ENCODE assay signal across 8 mouse cellular contexts in the genomic region with DNA sequence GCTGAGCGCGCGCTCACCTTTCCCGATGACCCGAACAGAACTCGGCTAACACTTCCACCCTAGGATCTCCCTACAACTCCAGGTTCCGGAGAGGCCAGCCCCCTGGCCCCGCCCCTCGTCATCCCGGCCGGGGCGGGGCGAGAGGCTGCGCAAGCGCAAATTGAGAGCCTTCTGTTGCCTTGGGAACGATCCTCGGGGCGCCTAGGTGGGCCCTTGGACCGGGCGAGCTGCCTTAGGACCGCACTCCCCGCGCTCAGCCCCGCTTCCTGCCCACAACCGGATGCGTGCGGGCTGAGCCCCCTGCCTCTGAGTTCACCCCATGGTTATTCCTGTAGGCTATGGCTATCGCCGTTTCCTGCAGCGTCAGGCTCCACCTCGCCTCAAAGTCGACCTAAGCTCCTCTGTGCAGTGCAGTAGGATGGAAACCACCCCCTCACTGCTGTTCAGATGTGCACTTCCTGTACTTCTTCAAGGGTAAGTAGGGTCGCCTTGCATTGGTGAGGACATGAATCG. TPM values are rescaled to one million over a fixed set of nuclear protein-coding genes. Genes with fewer than 3 reads are reported as not detected.
DNase-seq lines count a peak whose midpoint lies in the region; ATAC-seq and TF ChIP-seq lines count a peak whose summit lies in the region.

A gene (minus strand): TSS at position 103 of the 513 bp plus-strand sequence.
A gene (plus strand): TSS at position 163 of the 513 bp plus-strand sequence.

- TF ChIP-seq POLR2A in ES-Bruce4 (IDR thresholded peaks at IDR 0.05; ENCODE audit: insufficient read depth, low read length), result peak; percentile 44
- peak; percentile 69; the same call in 1 of the 2 replicates for TF ChIP-seq POLR2A in lung, adult 2 months (IDR thresholded peaks at IDR 0.05; ENCODE audit: borderline replicate concordance, extremely low read depth, low read depth, low read length)

- intact Hi-C loops in heart, postnatal 25 days (cut with DNase I), result loop anchor here (2.0 kb wide), 1 partner anchor 15 kb away; no protein-coding TSS in a partner anchor

- peak within 1 kb of the TSS; percentile 61 for H3K9ac ChIP-seq in ES-Bruce4 (ENCODE audit: low read depth, poor library complexity, severe bottlenecking)
- peak within 1 kb of the TSS; percentile 96 for H3K9ac ChIP-seq in forebrain, embryonic 14.5 days (ENCODE audit: low read length)

- no peak within 1 kb of the TSS for H3K27ac ChIP-seq in ES-Bruce4 (ENCODE audit: insufficient read depth, low read length)
- H3K27ac ChIP-seq in forebrain, embryonic 14.5 days (ENCODE audit: low read depth, low read length), result peak within 1 kb of the TSS; percentile 71; the same call in 1 of the 2 replicates

- WGBS in forebrain, embryonic 14.5 days, result under 1% methylated on average over 34 of the region's 34 CpGs
- WGBS in lung, adult 2 months, result under 1% methylated on average over 34 of the region's 34 CpGs

- peak within 1 kb of the TSS; percentile 71 for H3K4me3 ChIP-seq in ES-Bruce4 (ENCODE audit: low read depth, low read length)
- H3K4me3 ChIP-seq in forebrain, embryonic 14.5 days (ENCODE audit: low read depth, low read length), result peak within 1 kb of the TSS; percentile 95
- peak within 1 kb of the TSS; percentile 86 for H3K4me3 ChIP-seq in lung, adult 2 months (replicated peaks; ENCODE audit: extremely low read depth, low read depth, low read length)

- H3K4me2 ChIP-seq in forebrain, embryonic 14.5 days (ENCODE audit: low read length), result peak within 1 kb of the TSS; percentile 84

- H3K9me3 ChIP-seq in ES-Bruce4 (replicated peaks; ENCODE audit: control insufficient read depth, insufficient read depth, low read length, poor library complexity, severe bottlenecking), result no peaks in the 10 kb centered on the region
- no peaks in the 10 kb centered on the region for H3K9me3 ChIP-seq in forebrain, embryonic 14.5 days (replicated peaks; ENCODE audit: control insufficient read depth, low read length)

- H3K27me3 ChIP-seq in ES-Bruce4 (ENCODE audit: control insufficient read depth, insufficient read depth, low read length, poor library complexity, severe bottlenecking), result no peaks in the 10 kb centered on the region
- no peaks in the 10 kb centered on the region for H3K27me3 ChIP-seq in forebrain, embryonic 14.5 days (replicated peaks; ENCODE audit: control insufficient read depth, insufficient read depth, low read length)

- no peak for TF ChIP-seq EP300 in ES-Bruce4 (IDR thresholded peaks at IDR 0.05; ENCODE audit: insufficient read depth, low read depth, low read length)

- TF ChIP-seq CTCF in ES-Bruce4 (IDR thresholded peaks at IDR 0.05; ENCODE audit: low read depth, low read length), result no peak
- no peak for TF ChIP-seq CTCF in lung, adult 2 months (IDR thresholded peaks at IDR 0.05; ENCODE audit: insufficient read depth, low read length)

- no peaks in the 10 kb centered on the region for H3K4me1 ChIP-seq in ES-Bruce4 (ENCODE audit: control insufficient read depth, insufficient read depth, low read length)
- H3K4me1 ChIP-seq in forebrain, embryonic 14.5 days (ENCODE audit: control insufficient read depth, insufficient read depth, low read length), result peaks cover 10% of the 10 kb centered on the region
- peaks cover 5% of the 10 kb centered on the region; the same call in 1 of the 2 replicates for H3K4me1 ChIP-seq in lung, adult 2 months (ENCODE audit: control insufficient read depth, insufficient read depth, low read length)

- ATAC-seq in cerebellum, adult (ENCODE audit: insufficient number of reproducible peaks, low FRiP score, low TSS enrichment), result peak; percentile 97
- ATAC-seq in forebrain, embryonic 14.5 days, result peak; percentile 97
- ATAC-seq in neutrophil, adult 5-6 weeks (ENCODE audit: extremely low read depth, insufficient number of reproducible peaks, low FRiP score, poor library complexity, severe bottlenecking), result peak; percentile 56

- no peaks in the 10 kb centered on the region for H3K36me3 ChIP-seq in ES-Bruce4 (ENCODE audit: control insufficient read depth, insufficient read depth, low read length, poor library complexity, severe bottlenecking)
- H3K36me3 ChIP-seq in forebrain, embryonic 14.5 days (ENCODE audit: control insufficient read depth, insufficient read depth, low read length), result peaks cover 22% of the 10 kb centered on the region

- peak; percentile 95 for DNase-seq in forebrain, embryonic 14.5 days (ENCODE audit: low spot score)
- peak; percentile 85 for DNase-seq in heart, postnatal 25 days (ENCODE audit: low spot score)
- DNase-seq in layer of hippocampus, adult 18-20 months (ENCODE audit: low spot score in 2 of 2), result peak; percentile 84 to 91
- peak; percentile 90 for DNase-seq in lung, adult 2 months
- peak; percentile 77 to 87 for DNase-seq in thymus, adult 18-20 months

RNA-seq across cellular contexts. Expression of the first gene that starts in this region (rescaled TPM):
- 69.1 and 69.2 TPM in 2 replicates for polyA plus RNA-seq in ES-Bruce4 (2011; ENCODE audit: insufficient read depth, insufficient read length, low read depth, missing spikeins)
- 141 and 159 TPM in 2 replicates for polyA plus RNA-seq in forebrain, embryonic 14.5 days (2014; fragmentation: Nextera tagmentation; extraction: Ambion mirVana)
- 10 to 100 TPM; 19.2 to 21.9 TPM for total RNA-seq in heart, postnatal 25 days (2021)
- total RNA-seq in layer of hippocampus, adult 18-20 months (2021), result 10 to 100 TPM; 23.4 to 25.2 TPM
- 19.6 and 20.0 TPM in 2 replicates for polyA plus RNA-seq in lung, adult 2 months (2012; rRNA removed)
- 65.8 and 67.4 TPM in 2 replicates for total RNA-seq in neutrophil, adult 5-6 weeks (2017)

RNA-seq across cellular contexts. Expression of the second gene that starts in this region (rescaled TPM):
- polyA plus RNA-seq in ES-Bruce4 (2011; ENCODE audit: insufficient read depth, insufficient read length, low read depth, missing spikeins), result 12.7 and 13.0 TPM in 2 replicates
- 49.8 and 54.1 TPM in 2 replicates for polyA plus RNA-seq in forebrain, embryonic 14.5 days (2014; fragmentation: Nextera tagmentation; extraction: Ambion mirVana)
- 10 to 100 TPM in 1 of 2 experiments, 1 to 10 TPM in 1; 8.9 to 10.9 TPM for total RNA-seq in heart, postnatal 25 days (2021)
- 10 to 100 TPM; 65.8 to 66.3 TPM for total RNA-seq in layer of hippocampus, adult 18-20 months (2021)
- 7.8 and 9.2 TPM in 2 replicates for polyA plus RNA-seq in lung, adult 2 months (2012; rRNA removed)
- total RNA-seq in neutrophil, adult 5-6 weeks (2017), result 59.0 and 64.6 TPM in 2 replicates
